ENCODE assay signal across 9 mouse cellular contexts in the genomic region with DNA sequence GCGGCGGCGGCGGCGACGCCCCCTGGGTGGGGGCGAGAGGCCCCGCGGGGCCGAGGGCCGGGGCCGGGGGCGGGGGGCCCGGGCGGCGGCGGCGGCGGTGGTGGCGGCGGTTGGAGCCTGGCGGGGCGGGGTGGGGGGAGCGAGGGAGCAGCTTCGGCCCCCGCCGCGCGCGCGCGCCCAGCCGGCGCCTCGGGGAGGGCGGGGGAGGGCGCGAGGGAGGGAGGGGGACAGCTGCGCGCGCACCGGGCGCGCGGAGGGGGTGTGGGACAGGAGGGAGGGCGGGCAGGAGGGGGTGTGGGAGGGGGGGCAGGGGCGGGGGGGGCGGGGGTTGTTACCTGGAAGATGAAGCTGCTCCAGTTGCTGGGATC. TPM values are rescaled to one million over a fixed set of nuclear protein-coding genes. Genes with fewer than 3 reads are reported as not detected.
A peak's percentile ranks its signal among the peaks of the same experiment; 100 is the strongest.
DNase-seq lines count a peak whose midpoint lies in the region; ATAC-seq and TF ChIP-seq lines count a peak whose summit lies in the region.
"Had no signal": no experiment of that assay in that cellular context is flagged by ENCODE, and none has a peak within 500 bp of the region (broad histone marks: within the 10 kb centered on the region; RNA-seq: fewer than 3 reads in every experiment).

No protein-coding gene starts in this region.

- WGBS in heart, embryonic 10.5 days = 4% methylated on average over 28 of the region's 48 CpGs
- WGBS in embryonic facial prominence, embryonic 15.5 days = no CpG with 5 or more reads among the region's 48 CpGs
- WGBS in limb, embryonic 14.5 days = 4% methylated on average over 14 of the region's 48 CpGs

- dilution Hi-C loops in CH12.LX (cut with MboI; ENCODE audit: extremely low pct_ligation_motif_present, extremely low pct_unique_long_range_greater_than_20kb, low sequenced_read_pairs) = no loop called here

- TF ChIP-seq RAD21 in CH12.LX (IDR thresholded peaks at IDR 0.05; ENCODE audit: low read depth, low read length) = no peak

- no peaks in the 10 kb centered on the region for H3K9me3 ChIP-seq in heart, embryonic 10.5 days
- H3K9me3 ChIP-seq in CH12.LX (replicated peaks; ENCODE audit: low read length) = no peaks in the 10 kb centered on the region
- H3K9me3 ChIP-seq in embryonic facial prominence, embryonic 15.5 days (replicated peaks) = no peaks in the 10 kb centered on the region
- no peaks in the 10 kb centered on the region for H3K9me3 ChIP-seq in limb, embryonic 14.5 days (ENCODE audit: control insufficient read depth, low read length)

- peak; percentile 22 for ATAC-seq in embryonic facial prominence, embryonic 15.5 days (ENCODE audit: insufficient number of reproducible peaks, low FRiP score, low TSS enrichment, low read depth)
- peak; percentile 5; the same call in 1 of the 2 replicates for ATAC-seq in limb, embryonic 14.5 days (ENCODE audit: low FRiP score, low read depth)

- H3K4me1 ChIP-seq in heart, embryonic 10.5 days = peaks cover 50% of the 10 kb centered on the region
- H3K4me1 ChIP-seq in CH12.LX (ENCODE audit: control insufficient read depth in 1 of 2, insufficient read depth in 2 of 2) = peaks cover 17 to 35% of the 10 kb centered on the region in 2 experiments
- H3K4me1 ChIP-seq in embryonic facial prominence, embryonic 15.5 days = peaks cover 44% of the 10 kb centered on the region
- H3K4me1 ChIP-seq in limb, embryonic 14.5 days (ENCODE audit: control insufficient read depth, insufficient read depth, low read length) = peaks cover 34% of the 10 kb centered on the region

- TF ChIP-seq EP300 in CH12.LX (IDR thresholded peaks at IDR 0.05; ENCODE audit: low read length) = no peak

- H3K4me2 ChIP-seq in CH12.LX (ENCODE audit: insufficient read depth, low read depth, poor library complexity, severe bottlenecking) = no peak overlapping the region
- peak overlapping the region; percentile 70 for H3K4me2 ChIP-seq in embryonic facial prominence, embryonic 15.5 days (replicated peaks)
- H3K4me2 ChIP-seq in limb, embryonic 14.5 days (replicated peaks; ENCODE audit: low read depth, low read length, severe bottlenecking) = peak overlapping the region; percentile 90; the same call in 1 of the 2 replicates

- peaks cover 67% of the 10 kb centered on the region for H3K36me3 ChIP-seq in heart, embryonic 10.5 days
- peaks cover 43 to 74% of the 10 kb centered on the region in 2 experiments for H3K36me3 ChIP-seq in CH12.LX (replicated peaks in 1 of 2; ENCODE audit: control insufficient read depth in 1 of 2, insufficient read depth in 1 of 2, low read length in 1 of 2)
- peaks cover 49% of the 10 kb centered on the region for H3K36me3 ChIP-seq in embryonic facial prominence, embryonic 15.5 days
- H3K36me3 ChIP-seq in limb, embryonic 14.5 days (ENCODE audit: control insufficient read depth, insufficient read depth, low read length) = peaks cover 66% of the 10 kb centered on the region

- TF ChIP-seq POLR2A in CH12.LX (IDR thresholded peaks at IDR 0.05; ENCODE audit: low read depth, low read length) = no peak
- no peak for TF ChIP-seq POLR2A in limb, embryonic 14.5 days (IDR thresholded peaks at IDR 0.05; ENCODE audit: borderline replicate concordance, extremely low read depth, insufficient read depth, insufficient read length)

- peak overlapping the region; percentile 82 for H3K4me3 ChIP-seq in heart, embryonic 10.5 days
- H3K4me3 ChIP-seq in CH12.LX (replicated peaks in 1 of 3; ENCODE audit: low read depth in 2 of 3, low read length in 2 of 3, poor library complexity in 1 of 3) = peak overlapping the region in 2 of 3 experiments; percentile 76 to 78
- H3K4me3 ChIP-seq in embryonic facial prominence, embryonic 15.5 days (replicated peaks) = peak overlapping the region; percentile 85
- H3K4me3 ChIP-seq in limb, embryonic 14.5 days (replicated peaks; ENCODE audit: low read length) = peak overlapping the region; percentile 96

- DNase-seq in heart, embryonic 10.5 days (ENCODE audit: low spot score) = no peak
- DNase-seq in heart, adult 11 months = no peak
- no peak for DNase-seq in CH12.LX (ENCODE audit: extremely low read depth)
- peak; percentile 76 for DNase-seq in limb, embryonic 14.5 days (ENCODE audit: low spot score)
- DNase-seq in ovary, postnatal 14 days (ENCODE audit: low spot score) = peak; percentile 61
- DNase-seq in urinary bladder, postnatal 14 days (ENCODE audit: low spot score) = no peak
- no peak for DNase-seq in left cerebral cortex, adult 8-10 months (ENCODE audit: low spot score in 2 of 2)

- peak overlapping the region; percentile 99 for H3K9ac ChIP-seq in CH12.LX (ENCODE audit: insufficient read depth, low read depth)
- H3K9ac ChIP-seq in embryonic facial prominence, embryonic 15.5 days = peak overlapping the region; percentile 96
- peak overlapping the region; percentile 97 for H3K9ac ChIP-seq in limb, embryonic 14.5 days (ENCODE audit: low read depth, low read length, severe bottlenecking)

- in situ Hi-C loops in CH12.LX (cut with MboI; ENCODE audit: low pct_ligation_motif_present, low pct_unique_long_range_greater_than_20kb, low sequenced_read_pairs) = no loop called here

- H3K79me2 ChIP-seq in CH12.LX (replicated peaks; ENCODE audit: control insufficient read depth, extremely low read depth, insufficient read depth, poor library complexity, severe bottlenecking) = peaks cover 22% of the 10 kb centered on the region

- peak overlapping the region; percentile 100 for H3K27ac ChIP-seq in heart, embryonic 10.5 days
- peak overlapping the region; percentile 93; the same call in 1 of the 2 replicates for H3K27ac ChIP-seq in CH12.LX (ENCODE audit: insufficient read depth, low read depth)
- H3K27ac ChIP-seq in embryonic facial prominence, embryonic 15.5 days (replicated peaks) = peak overlapping the region; percentile 98
- peak overlapping the region; percentile 98 for H3K27ac ChIP-seq in limb, embryonic 14.5 days (replicated peaks; ENCODE audit: low read depth, low read length)

- TF ChIP-seq CTCF in CH12.LX (conservative IDR thresholded peaks at IDR 0.05 in 1 of 2, IDR thresholded peaks at IDR 0.05 in 1 of 2; ENCODE audit: low read depth in 2 of 2, low read length in 2 of 2) = no peak

- no peaks in the 10 kb centered on the region for H3K27me3 ChIP-seq in heart, embryonic 10.5 days (ENCODE audit: insufficient read depth, poor library complexity, severe bottlenecking)
- no peaks in the 10 kb centered on the region for H3K27me3 ChIP-seq in CH12.LX (replicated peaks)
- H3K27me3 ChIP-seq in embryonic facial prominence, embryonic 15.5 days = no peaks in the 10 kb centered on the region
- no peaks in the 10 kb centered on the region for H3K27me3 ChIP-seq in limb, embryonic 14.5 days (ENCODE audit: control insufficient read depth, insufficient read depth, low read length)

RNA-seq across cellular contexts. Expression of a gene that starts 0.2 kb away (rescaled TPM):
- 41.5 and 66.9 TPM in 2 replicates for polyA plus RNA-seq in heart, embryonic 10.5 days (2016; fragmentation: Nextera tagmentation; extraction: Ambion mirVana)
- total RNA-seq in CH12.LX (2012; rRNA removed) = 87.0 and 112 TPM in 2 replicates
- 84.5 and 91.2 TPM in 2 replicates for total RNA-seq in CH12.LX (2014; rRNA removed)
- 219 and 241 TPM in 2 replicates for polyA plus RNA-seq in CH12.LX (2012; ENCODE audit: insufficient read length, low read depth)
- polyA plus RNA-seq in embryonic facial prominence, embryonic 15.5 days (2015; fragmentation: Nextera tagmentation; extraction: Ambion mirVana) = 75.2 and 79.8 TPM in 2 replicates
- 298 and 365 TPM in 2 replicates for polyA plus RNA-seq in limb, embryonic 14.5 days (2012; rRNA removed)
- polyA plus RNA-seq in limb, embryonic 14.5 days (2014; fragmentation: Nextera tagmentation; extraction: Ambion mirVana) = 66.7 and 81.4 TPM in 2 replicates
- total RNA-seq in left cerebral cortex, adult 8-10 months (2022) = 100 to 1,000 TPM; 167 to 197 (median 191) TPM

RNA-seq across cellular contexts. Expression of a gene that starts 5.6 kb away (rescaled TPM):
- 2.4 and 3.2 TPM in 2 replicates for polyA plus RNA-seq in heart, embryonic 10.5 days (2016; fragmentation: Nextera tagmentation; extraction: Ambion mirVana)
- total RNA-seq in CH12.LX (2012; rRNA removed) (not detected in 2 replicates), CH12.LX (2014; rRNA removed) (0.09 TPM in 1 of 2 replicates, not detected in the other)
- polyA plus RNA-seq in CH12.LX (2012; ENCODE audit: insufficient read length, low read depth) = 1.2 TPM in 2 replicates
- polyA plus RNA-seq in embryonic facial prominence, embryonic 15.5 days (2015; fragmentation: Nextera tagmentation; extraction: Ambion mirVana) = 18.9 and 21.9 TPM in 2 replicates
- 74.6 and 130 TPM in 2 replicates for polyA plus RNA-seq in limb, embryonic 14.5 days (2012; rRNA removed)
- polyA plus RNA-seq in limb, embryonic 14.5 days (2014; fragmentation: Nextera tagmentation; extraction: Ambion mirVana) = 21.2 and 21.3 TPM in 2 replicates
- 100 to 1,000 TPM; 191 to 225 (median 213) TPM for total RNA-seq in left cerebral cortex, adult 8-10 months (2022)

RNA-seq across cellular contexts. Expression of a gene that starts 5.7 kb away (rescaled TPM):
- polyA plus RNA-seq in heart, embryonic 10.5 days (2016; fragmentation: Nextera tagmentation; extraction: Ambion mirVana) = 20.6 and 46.6 TPM in 2 replicates
- total RNA-seq in CH12.LX (2012; rRNA removed) (13.2 and 16.0 TPM in 2 replicates), CH12.LX (2014; rRNA removed) (37.1 and 45.1 TPM in 2 replicates)
- 6.1 and 14.9 TPM in 2 replicates for polyA plus RNA-seq in CH12.LX (2012; ENCODE audit: insufficient read length, low read depth)
- 55.0 and 78.2 TPM in 2 replicates for polyA plus RNA-seq in embryonic facial prominence, embryonic 15.5 days (2015; fragmentation: Nextera tagmentation; extraction: Ambion mirVana)
- 111 and 143 TPM in 2 replicates for polyA plus RNA-seq in limb, embryonic 14.5 days (2012; rRNA removed)
- polyA plus RNA-seq in limb, embryonic 14.5 days (2014; fragmentation: Nextera tagmentation; extraction: Ambion mirVana) = 26.8 and 37.7 TPM in 2 replicates
- 10 to 100 TPM; 35.5 to 49.5 (median 45.3) TPM for total RNA-seq in left cerebral cortex, adult 8-10 months (2022)

RNA-seq across cellular contexts. Expression of a gene that starts 9.4 kb away (rescaled TPM):
- 64.1 and 99.6 TPM in 2 replicates for polyA plus RNA-seq in heart, embryonic 10.5 days (2016; fragmentation: Nextera tagmentation; extraction: Ambion mirVana)
- total RNA-seq in CH12.LX (2012; rRNA removed) (56.9 and 60.0 TPM in 2 replicates), CH12.LX (2014; rRNA removed) (12.0 and 24.9 TPM in 2 replicates)
- 69.4 and 71.3 TPM in 2 replicates for polyA plus RNA-seq in CH12.LX (2012; ENCODE audit: insufficient read length, low read depth)
- 40.9 and 73.0 TPM in 2 replicates for polyA plus RNA-seq in embryonic facial prominence, embryonic 15.5 days (2015; fragmentation: Nextera tagmentation; extraction: Ambion mirVana)
- polyA plus RNA-seq in limb, embryonic 14.5 days (2012; rRNA removed) = 27.0 and 31.9 TPM in 2 replicates
- polyA plus RNA-seq in limb, embryonic 14.5 days (2014; fragmentation: Nextera tagmentation; extraction: Ambion mirVana) = 47.6 and 63.6 TPM in 2 replicates
- 10 to 100 TPM; 13.2 to 34.8 (median 28.4) TPM for total RNA-seq in left cerebral cortex, adult 8-10 months (2022)

RNA-seq across cellular contexts. Expression of a gene that starts 10.3 kb away (rescaled TPM):
- polyA plus RNA-seq in heart, embryonic 10.5 days (2016; fragmentation: Nextera tagmentation; extraction: Ambion mirVana) = 0.41 TPM in 1 of 2 replicates, not detected in the other
- total RNA-seq in CH12.LX (2012; rRNA removed) = 0.25 and 0.30 TPM in 2 replicates
- total RNA-seq in CH12.LX (2014; rRNA removed) = not detected in 2 replicates
- polyA plus RNA-seq in CH12.LX (2012; ENCODE audit: insufficient read length, low read depth) = 2.8 and 6.6 TPM in 2 replicates
- polyA plus RNA-seq in embryonic facial prominence, embryonic 15.5 days (2015; fragmentation: Nextera tagmentation; extraction: Ambion mirVana) = 0.33 and 0.43 TPM in 2 replicates
- 3.2 and 4.3 TPM in 2 replicates for polyA plus RNA-seq in limb, embryonic 14.5 days (2012; rRNA removed)
- polyA plus RNA-seq in limb, embryonic 14.5 days (2014; fragmentation: Nextera tagmentation; extraction: Ambion mirVana) = 0.61 TPM in 1 of 2 replicates, not detected in the other
- 1 to 10 TPM in 1 of 4 experiments, not detected in 3; 2.5 TPM for total RNA-seq in left cerebral cortex, adult 8-10 months (2022)
- total RNA-seq: heart, postnatal 36 days had no signal

Comparison
In these comparisons a context has a peak if more than half of its experiments do, and no peak if none do; other contexts are left out.
1. DNase-seq: peak in limb, embryonic 14.5 days (single experiment) and ovary, postnatal 14 days (single experiment); none in heart, embryonic 10.5 days (single experiment), heart, adult 11 months (single experiment), CH12.LX (single experiment), urinary bladder, postnatal 14 days (single experiment) and left cerebral cortex, adult 8-10 months (0 of 2).
2. Peak in every context shown above with its lines, with median percentiles within 50 percentile points of each other: H3K27ac ChIP-seq, H3K4me3 ChIP-seq and H3K9ac ChIP-seq.